Mouse (Mus musculus) v-Abl transformed pro-B cells (cell line): ENCODE data around the gene Anxa4.

Experiments
- in situ Hi-C, 2 experiments: fragments of 400-800 bp; cut with MboI; formaldehyde crosslinking; loops; one replicate each; pipeline ENCODE4 v1.15.1; 2025; ENCODE audit not compliant: unreplicated experiment in 2 of 2

Anxa4 gene

DNA sequence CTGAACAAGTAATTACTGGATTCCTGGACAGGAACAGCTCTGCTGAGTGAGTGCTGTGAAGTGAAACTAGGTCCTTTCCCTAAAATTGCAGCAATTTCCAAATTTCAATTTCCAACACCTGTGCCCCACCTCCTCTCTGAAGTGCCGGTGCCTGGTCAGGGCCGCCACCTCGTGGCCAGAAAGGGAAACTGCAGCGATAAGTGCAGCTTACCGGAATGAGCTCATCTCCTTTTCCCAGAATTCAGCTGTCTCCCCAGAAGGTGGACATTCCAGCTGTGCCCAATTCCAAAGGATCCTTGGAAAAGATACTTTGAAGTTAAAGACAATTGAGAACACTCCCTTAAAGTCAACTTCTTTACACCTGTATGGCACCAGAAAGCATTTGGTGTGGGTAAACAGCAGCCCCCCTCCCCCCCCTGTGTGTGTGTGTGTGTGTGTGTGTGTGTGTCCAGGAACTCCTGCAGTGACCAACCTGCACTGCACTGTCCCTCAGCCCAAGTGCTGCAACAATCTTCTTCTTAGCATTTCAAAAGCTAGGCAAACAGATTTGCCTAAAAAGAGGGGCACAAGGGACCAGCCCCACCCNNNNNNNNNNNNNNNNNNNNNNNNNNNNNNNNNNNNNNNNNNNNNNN is 13.2 kb upstream of the Anxa4 start:
- in situ Hi-C loops, result loop anchor here in 1 of 2 experiments (10.0 kb wide), 1 partner anchor 682 kb away; no protein-coding TSS in a partner anchor

DNA sequence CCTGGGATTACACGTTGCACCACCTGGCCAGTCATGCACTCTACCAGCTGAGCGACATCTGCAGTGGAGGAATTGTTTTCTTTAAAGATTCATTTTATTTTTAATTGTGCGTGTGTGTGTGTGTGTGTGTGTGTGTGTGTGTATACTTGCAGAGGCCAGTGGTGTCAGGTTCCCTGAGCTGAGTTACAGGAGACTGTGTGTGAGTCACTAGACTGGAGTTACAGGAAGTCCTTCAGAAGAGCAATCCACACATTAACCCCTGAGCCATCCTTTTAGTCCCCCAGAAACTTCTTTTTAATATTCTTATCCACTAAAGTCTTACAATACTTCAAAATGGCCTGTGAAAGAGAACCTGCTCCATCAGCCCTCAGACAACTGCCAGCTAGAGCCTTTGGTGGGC is 11.3 kb upstream of the Anxa4 start:
- in situ Hi-C loops, result loop anchor here in 1 of 2 experiments (5.0 to 10.0 kb wide), 2 partner anchors 52 to 680 kb away; no protein-coding TSS in a partner anchor

DNA sequence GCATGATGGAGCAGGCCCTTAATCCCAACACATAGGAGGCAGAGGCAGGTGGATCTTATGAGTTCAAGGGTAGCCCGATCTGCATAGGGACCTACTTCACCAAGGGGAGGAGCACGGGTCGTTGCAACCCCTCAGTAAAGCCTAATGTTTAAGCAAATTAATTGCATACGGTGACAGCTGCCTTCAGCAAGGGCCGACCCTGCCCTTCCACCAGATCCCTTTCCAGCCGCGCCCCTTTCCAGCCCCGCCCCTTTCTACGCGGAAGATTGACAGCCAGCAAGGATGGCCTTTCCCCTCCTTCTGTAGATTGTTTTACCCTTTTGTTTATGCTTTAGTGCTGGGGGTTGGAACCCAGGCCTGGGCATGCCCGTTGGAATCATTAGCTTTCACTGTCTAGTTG is 8.0 kb upstream of the Anxa4 start:
- in situ Hi-C loops, result loop anchor here in 1 of 2 experiments (5.0 to 10.0 kb wide), 2 partner anchors 49 to 677 kb away; no protein-coding TSS in a partner anchor

DNA sequence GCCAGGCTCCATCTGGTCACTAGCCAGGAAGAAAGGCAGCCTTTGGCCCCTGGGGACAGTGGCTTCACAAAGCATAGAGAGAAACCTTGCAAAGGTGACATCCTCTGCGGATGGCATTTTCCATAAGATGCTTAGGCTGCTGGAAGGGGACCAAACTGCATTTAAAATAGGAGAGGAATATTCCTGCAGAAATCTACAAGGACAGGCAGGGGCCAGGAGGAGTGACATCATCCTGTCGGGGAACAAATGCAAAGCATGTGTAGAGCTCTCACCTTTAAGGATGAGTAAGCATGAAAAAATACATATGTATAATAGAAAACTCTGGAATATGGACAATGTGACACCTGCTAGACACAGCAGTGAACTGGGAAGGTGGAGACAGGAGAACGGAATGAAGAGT is 7.1 kb upstream of the Anxa4 start:
- in situ Hi-C loops, result loop anchor here in 1 of 2 experiments (5.0 to 10.0 kb wide), 2 partner anchors 48 to 676 kb away; no protein-coding TSS in a partner anchor

DNA sequence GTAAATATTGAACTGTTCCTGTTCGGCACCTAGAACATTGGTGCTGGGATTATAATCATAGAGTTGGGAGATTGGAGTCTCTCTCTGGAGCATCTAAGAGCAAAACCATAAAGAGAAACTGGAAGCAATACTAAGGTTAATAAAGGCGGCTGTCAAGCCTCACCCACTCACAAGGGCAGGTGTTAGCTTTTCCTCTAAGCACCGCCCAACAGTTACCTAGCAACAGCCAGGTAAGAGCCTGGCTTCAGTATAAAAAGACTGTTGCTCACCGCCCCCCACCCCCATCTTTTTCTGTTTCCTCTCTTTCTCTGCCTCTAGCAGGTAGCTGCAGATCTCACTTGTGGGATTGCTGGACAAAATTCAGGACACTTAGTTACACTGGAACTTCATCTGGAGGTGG is 4.1 kb upstream of the Anxa4 start:
- in situ Hi-C loops, result loop anchor here (5.0 to 25.0 kb wide), 3 partner anchors 45 to 540 kb away; partner anchors contain the start of gene Antxr1 (in 1 of the 2)

DNA sequence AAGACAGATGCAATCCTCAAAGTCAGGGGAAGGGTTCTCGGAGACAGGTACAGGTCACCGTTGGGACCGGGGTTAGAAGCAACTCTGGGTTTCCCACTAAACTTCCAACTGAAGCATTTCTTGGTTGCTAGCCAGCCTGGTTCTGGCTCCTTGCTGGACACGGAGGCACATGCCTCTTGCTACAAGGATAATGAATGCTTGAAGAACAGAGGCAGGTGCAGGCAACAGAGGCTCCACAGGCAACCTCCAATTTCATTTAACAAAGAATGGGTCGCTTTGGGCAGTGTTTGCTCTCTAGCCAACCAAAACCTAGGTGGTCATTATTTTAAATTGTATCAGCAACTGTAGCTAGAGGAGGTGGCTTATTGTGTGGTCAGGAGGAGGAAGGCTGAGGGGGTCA is 573 bp upstream of the Anxa4 start:
- in situ Hi-C loops, result loop anchor here in 1 of 2 experiments (10.0 to 25.0 kb wide), 2 partner anchors 249 to 543 kb away; partner anchors contain the start of gene Antxr1

DNA sequence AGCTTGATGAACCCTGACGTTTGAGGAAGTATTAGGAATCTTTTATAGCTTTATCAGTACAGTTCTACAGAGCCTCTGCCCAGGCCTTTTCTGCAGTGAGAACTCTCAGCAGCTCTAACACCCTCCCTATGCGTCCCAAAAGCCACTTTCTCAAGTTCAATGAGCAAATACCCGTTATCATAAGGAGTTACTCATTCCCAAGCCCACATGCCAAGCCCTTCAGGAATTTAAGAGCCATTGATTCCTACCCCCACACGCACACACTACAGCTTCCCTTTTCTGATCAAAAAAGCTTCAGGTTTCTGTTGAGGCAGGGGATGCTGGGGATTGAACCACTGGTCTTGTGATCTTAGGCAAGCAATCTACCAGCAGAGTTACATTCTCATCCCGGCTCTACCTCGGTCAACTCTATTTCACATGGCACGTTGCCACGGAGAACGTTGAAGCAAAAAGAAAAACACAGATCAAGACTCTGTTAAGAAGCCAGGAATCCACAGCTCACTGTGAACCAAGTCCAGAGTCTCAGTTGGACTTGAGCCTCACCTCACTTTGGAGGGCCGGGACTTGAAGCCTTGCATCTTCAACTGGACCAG is 2.9 kb downstream of the Anxa4 start:
- in situ Hi-C loops, result loop anchor here in 1 of 2 experiments (10.0 to 25.0 kb wide), 2 partner anchors 246 to 547 kb away; partner anchors contain the start of gene Antxr1

DNA sequence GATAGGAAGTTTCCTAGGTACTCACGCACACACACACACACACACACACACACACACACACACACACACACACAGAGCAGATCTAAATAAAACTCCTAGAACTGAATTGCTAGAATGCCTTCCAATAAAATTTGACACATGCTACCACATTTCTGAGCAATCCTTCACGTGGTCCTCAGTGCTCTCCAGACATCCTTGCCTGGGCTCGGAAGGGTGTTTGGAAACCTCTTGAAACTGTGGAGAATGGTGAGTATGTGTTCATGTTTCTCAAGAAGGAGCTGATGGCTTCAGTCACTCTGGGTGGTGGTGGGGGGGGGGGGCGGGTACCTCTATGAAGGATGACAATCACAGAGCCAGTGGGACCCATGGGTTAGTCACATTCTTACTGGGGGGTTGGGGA is 5.1 kb downstream of the Anxa4 start:
- in situ Hi-C loops, result loop anchor here in 1 of 2 experiments (25.0 kb wide), 1 partner anchor 549 kb away; the partner anchor contains the start of gene Antxr1

DNA sequence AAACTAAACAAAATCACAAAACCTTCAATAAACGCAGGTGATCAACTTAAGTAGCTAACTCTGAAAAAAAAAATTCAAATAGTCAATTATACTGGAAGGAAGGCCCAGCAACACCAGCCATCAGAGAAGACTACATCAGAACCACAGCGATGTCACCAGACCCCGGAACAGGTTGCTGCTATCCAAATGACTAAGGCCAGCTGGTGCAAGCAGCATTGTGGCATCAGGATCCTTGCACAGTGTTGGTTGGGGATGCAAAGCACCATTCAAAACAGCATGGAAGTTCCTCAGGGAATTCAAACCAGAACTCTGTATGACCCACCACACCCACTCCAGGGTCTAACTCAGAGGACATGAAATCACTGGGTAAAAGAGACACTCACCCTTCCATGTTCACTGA is 6.8 kb downstream of the Anxa4 start:
- in situ Hi-C loops, result loop anchor here in 1 of 2 experiments (25.0 kb wide), 1 partner anchor 551 kb away; the partner anchor contains the start of gene Antxr1

DNA sequence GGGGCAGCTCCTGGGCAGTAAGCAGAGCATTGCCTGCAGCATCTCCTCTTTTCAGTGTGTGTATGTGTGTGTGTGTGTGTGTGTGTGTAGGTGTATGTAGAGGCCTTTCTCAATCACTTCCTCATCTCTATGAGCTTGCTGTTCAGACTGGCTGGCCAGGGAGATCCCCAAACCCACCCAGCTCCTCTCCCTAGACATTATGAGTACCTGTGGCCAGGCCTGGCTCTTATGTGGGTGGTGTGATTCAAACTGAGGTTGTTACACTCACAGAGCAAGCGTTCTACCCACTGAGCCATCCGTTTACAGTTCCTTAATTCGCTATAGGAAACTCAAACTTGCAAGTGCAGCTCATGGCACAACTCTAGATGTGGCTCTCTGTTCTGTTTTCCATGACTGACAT is 8.6 kb downstream of the Anxa4 start:
- in situ Hi-C loops, result loop anchor here in 1 of 2 experiments (25.0 kb wide), 1 partner anchor 553 kb away; the partner anchor contains the start of gene Antxr1

DNA sequence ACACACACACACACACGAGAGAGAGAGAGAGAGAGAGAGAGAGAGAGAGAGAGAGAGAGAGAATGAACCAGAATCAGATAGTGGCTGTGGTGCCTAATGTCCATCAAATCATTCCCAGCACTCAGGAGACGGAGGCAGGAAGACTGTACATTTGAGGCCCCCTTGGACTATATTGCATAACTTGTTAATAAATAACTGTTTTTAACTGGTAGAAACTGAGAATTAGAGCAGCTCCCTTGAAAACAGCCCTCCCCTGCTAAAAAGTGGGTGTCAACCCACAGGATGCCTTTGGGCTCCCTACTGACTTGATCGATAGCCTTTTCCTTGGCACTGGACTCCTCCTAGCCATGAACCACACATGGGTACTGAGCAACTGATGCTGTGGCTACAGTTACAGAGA is 11.0 kb downstream of the Anxa4 start:
- in situ Hi-C loops, result loop anchor here in 1 of 2 experiments (25.0 kb wide), 1 partner anchor 555 kb away; the partner anchor contains the start of gene Antxr1

DNA sequence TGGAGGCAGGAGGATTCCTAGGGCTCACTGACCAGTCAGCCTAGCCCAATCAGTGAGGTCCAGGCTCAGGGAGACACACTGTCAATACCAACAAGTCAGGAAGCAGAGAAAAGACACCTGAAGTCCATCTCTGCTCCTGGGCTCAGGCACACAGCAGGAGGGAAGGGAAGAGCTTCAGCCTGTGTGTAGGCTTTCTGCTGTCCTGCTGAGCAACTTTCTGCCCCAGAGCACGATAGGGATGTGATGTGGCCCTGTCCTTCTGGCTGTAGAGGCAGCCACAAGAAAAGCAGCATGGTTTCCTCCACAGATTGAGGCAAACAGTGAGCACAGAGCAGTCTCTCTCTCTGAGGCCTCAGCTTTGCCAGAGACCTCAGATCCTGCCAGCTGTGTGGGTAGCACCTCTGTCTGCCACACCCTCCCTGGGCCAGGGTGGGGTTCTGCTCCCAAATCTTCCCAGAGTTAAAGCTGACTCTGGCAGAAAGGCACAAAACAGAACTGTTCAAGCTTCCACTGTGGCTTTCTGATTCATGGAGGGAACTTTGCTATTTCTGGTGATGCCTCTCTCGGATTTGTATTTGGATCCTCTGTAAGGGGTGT is 11.9 kb downstream of the Anxa4 start:
- in situ Hi-C loops, result loop anchor here in 1 of 2 experiments (25.0 kb wide), 1 partner anchor 556 kb away; the partner anchor contains the start of gene Antxr1

DNA sequence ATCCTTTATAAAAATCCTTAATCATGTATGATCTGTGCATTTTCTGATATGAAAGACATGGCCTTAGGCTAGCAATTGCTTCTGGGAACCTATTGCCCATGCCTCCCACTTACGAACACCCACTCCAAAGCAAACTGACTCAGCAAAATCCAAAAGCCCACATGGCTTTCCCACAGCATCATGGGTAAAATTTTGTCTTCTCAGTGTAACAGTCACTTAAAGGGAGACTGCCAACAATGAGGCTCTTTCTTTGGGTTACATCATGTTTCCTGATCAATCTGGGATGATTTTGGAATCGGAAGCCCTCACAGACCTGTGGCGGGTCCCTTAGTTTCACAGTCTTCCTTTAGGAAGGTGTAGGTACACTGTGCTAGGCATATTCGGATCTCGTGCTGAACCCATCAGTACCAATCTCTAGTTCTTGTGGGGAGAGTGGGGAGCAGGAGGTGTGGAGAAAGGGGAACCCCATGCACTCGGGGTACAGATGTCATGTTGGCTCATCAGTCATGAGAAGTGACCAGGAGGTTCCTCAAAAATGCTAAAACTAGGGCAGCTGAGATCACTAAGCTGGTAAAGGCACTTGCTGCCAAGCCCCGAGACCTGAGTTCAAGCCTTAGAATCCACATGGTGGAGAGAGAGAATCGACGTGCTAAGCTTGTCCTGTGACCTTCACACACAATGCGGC is 14.3 kb downstream of the Anxa4 start:
- in situ Hi-C loops, result loop anchor here in 1 of 2 experiments (25.0 kb wide), 1 partner anchor 558 kb away; the partner anchor contains the start of gene Antxr1

DNA sequence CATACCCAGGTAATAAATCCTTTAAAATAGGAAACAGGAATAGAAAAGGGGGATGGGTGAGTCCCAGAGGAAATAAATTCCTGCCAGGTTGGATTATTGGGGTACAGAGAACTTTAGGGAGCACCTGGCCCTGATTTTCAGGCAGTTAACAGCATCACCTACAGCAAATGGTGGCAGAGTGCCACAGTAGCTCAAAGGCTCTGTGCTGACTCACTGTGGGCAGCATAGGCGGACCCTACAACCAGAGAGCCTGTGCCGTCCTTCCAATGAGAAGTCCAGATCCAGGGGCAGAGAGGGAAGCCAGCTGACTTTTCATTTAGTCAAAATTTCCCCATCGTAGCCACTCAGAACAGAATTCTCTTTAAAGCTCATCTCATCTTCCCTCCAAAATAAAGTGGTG is 16.2 kb downstream of the Anxa4 start:
- in situ Hi-C loops, result loop anchor here in 1 of 2 experiments (25.0 kb wide), 1 partner anchor 560 kb away; the partner anchor contains the start of gene Antxr1

DNA sequence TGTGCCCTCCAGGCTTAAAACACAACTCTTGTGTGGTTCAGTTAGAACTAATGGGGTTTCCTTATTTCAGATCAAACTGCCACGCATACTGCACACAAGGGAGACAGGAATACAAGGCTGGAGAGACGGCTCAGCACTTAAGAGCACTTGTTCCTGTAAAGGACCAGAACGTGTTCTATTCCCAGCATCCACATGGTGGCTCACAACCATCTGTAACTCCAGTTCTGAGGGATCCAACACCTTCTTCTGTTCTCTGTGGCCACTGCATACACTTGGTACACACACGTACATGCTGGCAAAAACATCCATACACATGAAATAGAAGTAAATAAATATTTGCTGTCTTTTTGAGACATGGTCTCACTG is 16.7 kb downstream of the Anxa4 start:
- in situ Hi-C loops, result loop anchor here in 1 of 2 experiments (25.0 kb wide), 1 partner anchor 561 kb away; the partner anchor contains the start of gene Antxr1

DNA sequence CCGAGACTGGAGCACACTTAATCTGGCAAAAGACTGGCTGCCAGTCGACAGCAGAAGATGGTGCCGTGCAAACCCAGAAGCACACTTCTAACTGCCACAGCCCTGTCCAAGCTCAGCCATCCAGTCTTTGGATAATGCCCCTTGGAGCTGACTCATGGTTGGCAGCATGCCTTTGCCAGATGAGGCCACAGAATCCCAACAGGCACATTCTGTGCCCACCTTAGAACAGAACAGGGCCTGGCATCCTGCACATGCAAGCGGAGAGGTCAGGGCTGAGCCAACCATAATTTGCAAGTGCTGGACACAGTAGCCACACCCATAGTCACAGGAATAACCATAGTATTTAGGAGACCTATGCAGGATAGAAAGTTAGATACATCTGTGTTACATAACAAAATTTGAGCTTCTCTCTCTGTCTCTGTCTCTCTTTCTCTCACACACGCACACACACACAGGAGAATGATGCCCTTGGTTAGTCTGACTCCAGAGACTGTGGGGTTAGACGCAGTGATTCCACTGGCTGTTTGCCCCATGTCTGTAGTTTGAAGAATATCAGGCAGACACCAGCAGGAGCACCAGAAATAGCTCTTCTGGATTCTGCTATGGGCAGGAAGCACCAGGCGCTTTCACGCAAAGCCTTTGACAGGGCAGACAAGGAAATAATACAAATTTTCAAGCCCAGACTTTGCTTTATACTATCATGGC is 17.2 kb downstream of the Anxa4 start:
- in situ Hi-C loops, result loop anchor here in 1 of 2 experiments (25.0 kb wide), 1 partner anchor 561 kb away; the partner anchor contains the start of gene Antxr1

DNA sequence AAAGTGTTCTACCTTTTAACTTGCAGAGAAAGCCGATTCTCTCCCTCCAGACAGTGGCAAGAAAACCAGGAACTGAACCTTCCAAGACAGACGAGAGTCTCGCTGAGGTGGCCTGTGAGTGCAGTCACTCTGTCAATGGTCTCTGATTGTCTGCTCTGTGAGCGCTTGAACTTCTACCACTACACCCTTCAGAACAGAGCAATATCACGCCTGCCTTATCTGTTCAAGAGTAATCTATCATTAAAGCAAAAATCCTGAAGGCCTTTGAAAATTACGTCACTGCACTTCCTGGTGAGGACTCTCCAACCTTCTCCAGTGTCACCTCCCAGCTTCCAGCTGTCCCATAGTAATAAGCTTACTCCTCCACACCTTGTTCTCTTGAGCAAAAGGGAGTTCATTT is 18.4 kb downstream of the Anxa4 start:
- in situ Hi-C loops, result loop anchor here in 1 of 2 experiments (25.0 kb wide), 1 partner anchor 562 kb away; the partner anchor contains the start of gene Antxr1

DNA sequence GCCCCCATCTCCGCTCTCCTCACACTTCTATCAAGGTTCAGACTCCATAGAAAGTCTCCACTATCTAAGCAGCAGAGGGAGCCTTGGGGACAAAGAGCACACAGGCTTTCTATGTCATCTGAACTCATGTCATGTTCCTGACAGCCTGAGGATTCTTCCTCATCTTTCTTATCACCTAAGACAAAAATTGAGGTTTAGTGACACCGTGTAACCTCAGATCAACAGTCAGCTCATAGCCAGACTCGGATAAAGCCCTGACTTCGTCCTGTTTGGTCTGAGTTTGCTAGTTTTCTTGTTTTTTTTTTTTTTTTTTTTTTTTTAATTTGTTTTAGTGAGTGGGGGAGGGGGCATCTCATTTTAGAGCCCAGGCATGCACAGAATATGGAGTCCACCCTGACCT is 19.6 kb downstream of the Anxa4 start:
- in situ Hi-C loops, result no loop called here

DNA sequence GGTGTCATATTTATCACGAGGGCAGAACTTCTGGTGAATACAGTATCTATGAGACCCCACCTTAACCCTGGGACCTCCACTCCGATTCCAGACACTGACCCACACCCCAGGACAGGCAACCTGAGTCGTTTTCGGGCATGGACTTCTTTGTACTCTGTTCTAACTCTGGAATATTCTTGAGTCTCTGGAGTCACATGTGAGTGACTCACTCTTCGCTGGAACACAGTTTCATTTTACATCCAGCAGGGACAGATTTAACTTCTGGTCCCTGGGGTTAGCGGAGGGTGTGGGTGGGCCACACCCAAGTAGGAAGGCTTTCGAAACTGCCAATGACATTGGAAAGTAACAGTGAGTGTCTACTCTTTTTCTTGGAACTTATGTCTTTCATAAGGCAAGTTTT is 20.8 kb downstream of the Anxa4 start:
- in situ Hi-C loops, result no loop called here
